Mouse (Mus musculus): ENCODE data around the gene Mmgt2.

DNA sequence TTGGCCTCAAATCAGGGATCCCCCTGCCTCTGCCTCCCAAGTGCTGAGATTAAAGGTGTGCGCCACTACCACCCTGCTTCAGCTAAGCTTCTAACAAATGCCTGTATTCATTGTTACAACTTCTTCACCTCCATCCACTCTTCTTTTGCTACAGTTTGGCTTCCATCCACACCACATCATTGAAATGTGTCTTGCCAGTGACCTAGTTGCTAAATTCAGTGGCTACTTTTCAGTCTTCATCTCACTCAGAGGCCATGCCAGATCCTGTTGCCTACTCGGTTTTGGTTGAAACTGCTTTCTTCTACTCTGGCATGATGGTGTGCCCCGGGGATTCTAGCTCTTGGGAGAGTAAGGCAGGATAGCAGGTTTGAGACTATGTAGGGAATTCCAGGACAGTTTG is 3.1 kb downstream of the Mmgt2 start:
- no peak for TF ChIP-seq POLR2A (IDR thresholded peaks at IDR 0.05; ENCODE audit: borderline replicate concordance, extremely low read depth, low read depth, low read length)
- TF ChIP-seq CTCF (IDR thresholded peaks at IDR 0.05; ENCODE audit: insufficient read depth, low read length), result no peak

Data from lung, adult 2 months (tissue).